Mouse (Mus musculus) kidney, adult 2 months (tissue): ENCODE results near the gene Gpr62.

Experiments used
- CTCF ChIP-seq: fragments of 200-500 bp; conservative IDR thresholded peaks from 2 replicates; pipeline ENCODE4 v1.5.1; 2011; ENCODE audit warnings: low read depth, mild to moderate bottlenecking, control low read depth, low read length, moderate library complexity, mixed read lengths; ENCODE audit not compliant: insufficient read depth, insufficient read length
- POLR2A ChIP-seq: fragments of 200-500 bp; IDR thresholded peaks from one replicate; pipeline ENCODE4 v1.6.1; 2011; ENCODE audit warnings: low read depth, low read length, control low read depth

GRCm38 (mm10) chr9:106513566-106513965, 47.8 kb upstream of the Gpr62 start:
- no peak for TF ChIP-seq CTCF
- TF ChIP-seq POLR2A = no peak
